ENCODE assay signal across 9 mouse cellular contexts in the genomic region with DNA sequence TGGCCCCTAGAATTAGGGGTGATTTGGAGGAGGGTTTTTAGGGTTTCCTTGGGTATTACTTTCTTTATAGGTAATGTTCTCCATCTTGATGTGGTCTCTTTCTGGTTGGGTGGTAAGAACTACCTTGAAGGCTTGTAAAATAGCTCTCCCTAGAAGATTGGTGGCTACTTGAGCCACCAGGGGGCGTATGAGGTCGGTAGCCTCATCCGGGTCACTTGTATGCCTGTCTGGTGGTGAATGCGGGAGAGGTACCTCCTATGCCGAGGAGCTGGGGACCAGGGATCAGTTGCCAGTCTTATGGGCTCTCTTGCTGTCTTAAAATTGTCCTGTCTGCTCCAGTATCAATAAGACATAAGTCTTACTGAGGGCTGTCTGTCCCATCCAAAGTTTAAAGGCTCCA. TPM values are rescaled to one million over a fixed set of nuclear protein-coding genes. Genes with fewer than 3 reads are reported as not detected.
DNase-seq lines count a peak whose midpoint lies in the region; ATAC-seq lines count a peak whose summit lies in the region.
"Had no signal": no experiment of that assay in that cellular context is flagged by ENCODE, and none has a peak within 500 bp of the region (broad histone marks: within the 10 kb centered on the region; RNA-seq: fewer than 3 reads in every experiment).

No protein-coding gene starts in this region.

- no peak overlapping the region for H3K9ac ChIP-seq in neural tube, embryonic 15.5 days (replicated peaks)
- peak overlapping the region; percentile 25 for H3K9ac ChIP-seq in embryonic facial prominence, embryonic 11.5 days (replicated peaks; ENCODE audit: low read length)
- H3K9ac ChIP-seq in limb, embryonic 13.5 days: no peak overlapping the region
- peak overlapping the region; percentile 39 for H3K9ac ChIP-seq in stomach, embryonic 16.5 days (ENCODE audit: low read length)
- H3K9ac ChIP-seq: liver, embryonic 15.5 days had no signal

- H3K4me3 ChIP-seq in neural tube, embryonic 15.5 days (replicated peaks): no peak overlapping the region
- no peak overlapping the region for H3K4me3 ChIP-seq in embryonic facial prominence, embryonic 11.5 days (ENCODE audit: low read depth, low read length)
- H3K4me3 ChIP-seq in limb, embryonic 13.5 days: no peak overlapping the region
- H3K4me3 ChIP-seq in stomach, embryonic 16.5 days (replicated peaks; ENCODE audit: low read length): no peak overlapping the region
- H3K4me3 ChIP-seq: liver, embryonic 15.5 days had no signal

- no peak overlapping the region for H3K4me2 ChIP-seq in neural tube, embryonic 15.5 days
- H3K4me2 ChIP-seq in embryonic facial prominence, embryonic 11.5 days (ENCODE audit: low read depth, low read length): no peak overlapping the region
- peak overlapping the region; percentile 21 for H3K4me2 ChIP-seq in limb, embryonic 13.5 days (replicated peaks)
- H3K4me2 ChIP-seq in stomach, embryonic 16.5 days (ENCODE audit: low read depth, low read length): no peak overlapping the region
- H3K4me2 ChIP-seq: liver, embryonic 15.5 days had no signal

- H3K36me3 ChIP-seq in neural tube, embryonic 15.5 days: no peaks in the 10 kb centered on the region
- H3K36me3 ChIP-seq in embryonic facial prominence, embryonic 11.5 days (replicated peaks; ENCODE audit: control insufficient read depth, insufficient read depth, low read depth, low read length): no peaks in the 10 kb centered on the region
- H3K36me3 ChIP-seq in limb, embryonic 13.5 days: no peaks in the 10 kb centered on the region
- no peaks in the 10 kb centered on the region for H3K36me3 ChIP-seq in stomach, embryonic 16.5 days (ENCODE audit: control insufficient read depth, insufficient read depth, low read length)
- H3K36me3 ChIP-seq: liver, embryonic 15.5 days had no signal

- peak; percentile 60 to 70 for DNase-seq in cerebellum, postnatal 10 days
- DNase-seq in cerebellum, adult 8-10 months: no peak
- peak; percentile 70 for DNase-seq in neural tube, embryonic 10.5 days (ENCODE audit: extremely low spot score, low spot score)
- DNase-seq in embryonic facial prominence, embryonic 11.5 days (ENCODE audit: low spot score): peak; percentile 80
- DNase-seq in right cerebral cortex, postnatal 14 days: no peak

- no peaks in the 10 kb centered on the region for H3K9me3 ChIP-seq in neural tube, embryonic 15.5 days (replicated peaks)
- H3K9me3 ChIP-seq in embryonic facial prominence, embryonic 11.5 days (replicated peaks; ENCODE audit: control insufficient read depth, low read length): no peaks in the 10 kb centered on the region
- H3K9me3 ChIP-seq in limb, embryonic 13.5 days: no peaks in the 10 kb centered on the region
- H3K9me3 ChIP-seq in stomach, embryonic 16.5 days (replicated peaks; ENCODE audit: control insufficient read depth, low read length): no peaks in the 10 kb centered on the region

- peaks cover 5% of the 10 kb centered on the region; the same call in 1 of the 2 replicates for H3K27me3 ChIP-seq in neural tube, embryonic 15.5 days (replicated peaks)
- H3K27me3 ChIP-seq in embryonic facial prominence, embryonic 11.5 days (ENCODE audit: control insufficient read depth, insufficient read depth, low read length): no peaks in the 10 kb centered on the region
- peaks cover 28% of the 10 kb centered on the region for H3K27me3 ChIP-seq in limb, embryonic 13.5 days
- H3K27me3 ChIP-seq in stomach, embryonic 16.5 days (ENCODE audit: control insufficient read depth, insufficient read depth, low read length): no peaks in the 10 kb centered on the region
- H3K27me3 ChIP-seq: liver, embryonic 15.5 days had no signal

- ATAC-seq in neural tube, embryonic 15.5 days (ENCODE audit: low FRiP score): no peak
- no peak for ATAC-seq in embryonic facial prominence, embryonic 11.5 days (replicated peaks; ENCODE audit: insufficient number of reproducible peaks, low FRiP score, low TSS enrichment, low read depth)
- no peak for ATAC-seq in limb, embryonic 13.5 days (ENCODE audit: low FRiP score, low read depth)
- no peak for ATAC-seq in stomach, embryonic 16.5 days (ENCODE audit: insufficient read depth, low FRiP score)

- 23% methylated on average over 5 of the region's 5 CpGs for WGBS in neural tube, embryonic 15.5 days
- WGBS in embryonic facial prominence, embryonic 11.5 days: 21% methylated on average over 5 of the region's 5 CpGs
- WGBS in limb, embryonic 13.5 days: 13% methylated on average over 5 of the region's 5 CpGs
- WGBS in stomach, embryonic 16.5 days: 11% methylated on average over 5 of the region's 5 CpGs

- H3K4me1 ChIP-seq in neural tube, embryonic 15.5 days: peaks cover 11% of the 10 kb centered on the region
- H3K4me1 ChIP-seq in embryonic facial prominence, embryonic 11.5 days (ENCODE audit: control insufficient read depth, insufficient read depth, low read length): no peaks in the 10 kb centered on the region; the same call in 1 of the 2 replicates
- H3K4me1 ChIP-seq in limb, embryonic 13.5 days: peaks cover 16% of the 10 kb centered on the region
- H3K4me1 ChIP-seq in stomach, embryonic 16.5 days (ENCODE audit: control insufficient read depth, insufficient read depth, low read length): peaks cover 6% of the 10 kb centered on the region; the same call in 1 of the 2 replicates

- H3K27ac ChIP-seq in neural tube, embryonic 15.5 days (replicated peaks): no peak overlapping the region
- H3K27ac ChIP-seq in embryonic facial prominence, embryonic 11.5 days (replicated peaks; ENCODE audit: low read depth, low read length): no peak overlapping the region
- no peak overlapping the region for H3K27ac ChIP-seq in limb, embryonic 13.5 days
- H3K27ac ChIP-seq in stomach, embryonic 16.5 days (ENCODE audit: low read length): no peak overlapping the region
- H3K27ac ChIP-seq: liver, embryonic 15.5 days had no signal

RNA-seq across cellular contexts. Expression of a gene that starts 7.2 kb away (rescaled TPM):
- polyA plus RNA-seq in neural tube, embryonic 15.5 days (2015; fragmentation: Nextera tagmentation; extraction: Ambion mirVana): 0.22 TPM in 2 replicates
- 0.20 TPM in 1 of 2 replicates, not detected in the other for polyA plus RNA-seq in embryonic facial prominence, embryonic 11.5 days (2014; fragmentation: Nextera tagmentation; extraction: Ambion mirVana)
- 0.18 TPM in 1 of 2 replicates, not detected in the other for polyA plus RNA-seq in limb, embryonic 13.5 days (2015; fragmentation: Nextera tagmentation; extraction: Ambion mirVana)
- polyA plus RNA-seq in stomach, embryonic 16.5 days (2015; fragmentation: Nextera tagmentation; extraction: Ambion mirVana): 0.57 and 0.60 TPM in 2 replicates

RNA-seq across cellular contexts. Expression of a gene that starts 9.1 kb away (rescaled TPM):
- polyA plus RNA-seq in neural tube, embryonic 15.5 days (2015; fragmentation: Nextera tagmentation; extraction: Ambion mirVana): 1.5 and 2.6 TPM in 2 replicates
- polyA plus RNA-seq in embryonic facial prominence, embryonic 11.5 days (2014; fragmentation: Nextera tagmentation; extraction: Ambion mirVana): 0.32 and 0.98 TPM in 2 replicates
- 1.9 and 2.3 TPM in 2 replicates for polyA plus RNA-seq in limb, embryonic 13.5 days (2015; fragmentation: Nextera tagmentation; extraction: Ambion mirVana)
- 2.9 and 3.0 TPM in 2 replicates for polyA plus RNA-seq in stomach, embryonic 16.5 days (2015; fragmentation: Nextera tagmentation; extraction: Ambion mirVana)

RNA-seq across cellular contexts. Expression of a gene that starts 16.4 kb away (rescaled TPM):
- polyA plus RNA-seq in neural tube, embryonic 15.5 days (2015; fragmentation: Nextera tagmentation; extraction: Ambion mirVana): 170 and 175 TPM in 2 replicates
- polyA plus RNA-seq in embryonic facial prominence, embryonic 11.5 days (2014; fragmentation: Nextera tagmentation; extraction: Ambion mirVana): 108 and 123 TPM in 2 replicates
- polyA plus RNA-seq in limb, embryonic 13.5 days (2015; fragmentation: Nextera tagmentation; extraction: Ambion mirVana): 115 and 131 TPM in 2 replicates
- polyA plus RNA-seq in stomach, embryonic 16.5 days (2015; fragmentation: Nextera tagmentation; extraction: Ambion mirVana): 65.2 and 68.3 TPM in 2 replicates

RNA-seq across cellular contexts. Expression of a gene that starts 30.9 kb away (rescaled TPM):
- polyA plus RNA-seq in neural tube, embryonic 15.5 days (2015; fragmentation: Nextera tagmentation; extraction: Ambion mirVana): 137 and 142 TPM in 2 replicates
- polyA plus RNA-seq in embryonic facial prominence, embryonic 11.5 days (2014; fragmentation: Nextera tagmentation; extraction: Ambion mirVana): 79.0 and 87.9 TPM in 2 replicates
- polyA plus RNA-seq in limb, embryonic 13.5 days (2015; fragmentation: Nextera tagmentation; extraction: Ambion mirVana): 162 and 165 TPM in 2 replicates
- 104 and 111 TPM in 2 replicates for polyA plus RNA-seq in stomach, embryonic 16.5 days (2015; fragmentation: Nextera tagmentation; extraction: Ambion mirVana)

RNA-seq across cellular contexts. Expression of a gene that starts 35.1 kb away (rescaled TPM):
- polyA plus RNA-seq in neural tube, embryonic 15.5 days (2015; fragmentation: Nextera tagmentation; extraction: Ambion mirVana): 78.6 TPM in 2 replicates
- 59.8 and 71.3 TPM in 2 replicates for polyA plus RNA-seq in embryonic facial prominence, embryonic 11.5 days (2014; fragmentation: Nextera tagmentation; extraction: Ambion mirVana)
- polyA plus RNA-seq in limb, embryonic 13.5 days (2015; fragmentation: Nextera tagmentation; extraction: Ambion mirVana): 68.2 and 71.1 TPM in 2 replicates
- polyA plus RNA-seq in stomach, embryonic 16.5 days (2015; fragmentation: Nextera tagmentation; extraction: Ambion mirVana): 47.4 and 57.5 TPM in 2 replicates

Comparison
In these comparisons a context has a peak if more than half of its experiments do, and no peak if none do; other contexts are left out.
1. DNase-seq: peak in cerebellum, postnatal 10 days (2 of 2), neural tube, embryonic 10.5 days (single experiment) and embryonic facial prominence, embryonic 11.5 days (single experiment); none in cerebellum, adult 8-10 months (single experiment) and right cerebral cortex, postnatal 14 days (single experiment).
2. H3K9ac ChIP-seq: peak in embryonic facial prominence, embryonic 11.5 days (single experiment) and stomach, embryonic 16.5 days (single experiment); none in neural tube, embryonic 15.5 days (single experiment) and limb, embryonic 13.5 days (single experiment).